Mouse (Mus musculus): Measurements from ENCODE around the gene Gm11492. TPM values are rescaled to one million over a fixed set of nuclear protein-coding genes. Genes with fewer than 3 reads are reported as not detected.
A peak's percentile ranks its signal among the peaks of the same experiment; 100 is the strongest.

The Gm11492 gene
- total RNA-seq, 1 experiment = 0.27 TPM

DNA sequence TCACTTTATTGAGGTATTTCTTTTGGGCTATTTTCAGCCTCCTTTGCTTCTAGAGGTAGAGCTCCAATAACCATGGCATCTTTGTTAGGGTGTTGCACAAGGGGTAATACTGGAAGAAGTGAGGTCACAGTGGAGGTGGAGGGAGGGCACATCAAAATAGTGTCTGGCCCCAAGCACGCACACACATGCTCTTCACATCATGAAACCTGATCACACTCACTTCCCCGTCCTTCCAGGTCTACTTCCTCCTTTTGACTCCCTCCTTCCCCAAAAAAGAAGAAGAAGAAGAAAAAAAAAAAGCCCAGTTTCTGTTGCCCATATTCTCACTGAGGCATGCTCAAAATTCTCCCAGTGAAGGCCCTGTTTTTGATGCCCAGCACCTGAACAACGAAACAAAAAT lies 39.1 kb upstream of the Gm11492 start:
- no peaks in the 10 kb centered on the region for H3K36me3 ChIP-seq (ENCODE audit: control insufficient read depth, insufficient read depth, low read length, poor library complexity, severe bottlenecking)
- TF ChIP-seq HCFC1 (IDR thresholded peaks at IDR 0.05; ENCODE audit: borderline replicate concordance, insufficient read depth, low read length) (no peak), ZNF384 (IDR thresholded peaks at IDR 0.05; ENCODE audit: low read depth, low read length) (no peak), MAFK (IDR thresholded peaks at IDR 0.05; ENCODE audit: insufficient read depth, low read depth, low read length) (no peak), ZC3H11A (IDR thresholded peaks at IDR 0.05; ENCODE audit: borderline replicate concordance, low read depth, low read length) (no peak), CHD2 (IDR thresholded peaks at IDR 0.05; ENCODE audit: low read depth, low read length) (no peak)
- no peak overlapping the region for H3K9ac ChIP-seq (ENCODE audit: insufficient read depth, low read depth, low read length, poor library complexity, severe bottlenecking)
- DNase-seq (ENCODE audit: low read depth, low spot score) = no peak
- no peaks in the 10 kb centered on the region for H3K9me3 ChIP-seq (ENCODE audit: control insufficient read depth, insufficient read depth, low read depth, low read length)
- H3K4me1 ChIP-seq (ENCODE audit: control insufficient read depth in 2 of 2, insufficient read depth in 2 of 2, low read length in 2 of 2, poor library complexity in 1 of 2) = peaks cover 0 to 2% of the 10 kb centered on the region in 2 experiments; a peak in 1 of 4 replicates
- H3K27ac ChIP-seq (ENCODE audit: insufficient read depth, low read depth, low read length, poor library complexity, severe bottlenecking) = no peak overlapping the region
- no peak overlapping the region for H3K4me3 ChIP-seq (ENCODE audit: insufficient read depth in 1 of 2, low read depth in 1 of 2, low read length in 2 of 2, poor library complexity in 1 of 2, severe bottlenecking in 1 of 2)
- in situ Hi-C loops (cut with MboI; ENCODE audit: low sequenced_read_pairs in 2 of 2, unreplicated experiment in 2 of 2) = no loop called here

DNA sequence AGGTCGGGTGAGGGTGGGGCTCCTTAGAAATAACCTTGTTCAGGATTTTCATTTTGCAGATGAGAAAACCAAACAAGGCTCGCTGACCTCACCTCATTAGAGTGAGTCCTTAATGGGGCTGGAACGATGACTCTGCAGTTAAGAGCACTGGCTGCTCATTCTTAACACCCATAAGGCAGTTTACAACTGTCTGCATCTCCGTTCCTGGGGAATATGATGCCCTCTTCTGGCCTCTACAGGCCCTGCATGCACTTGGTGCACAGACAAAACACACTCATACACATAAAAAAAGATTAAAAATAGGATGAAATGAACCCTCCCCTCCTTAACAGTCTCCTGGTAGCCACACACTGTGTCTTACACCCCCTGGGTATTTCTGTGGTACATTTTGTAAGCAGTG lies 38.5 kb upstream of the Gm11492 start:
- H3K4me3 ChIP-seq (ENCODE audit: insufficient read depth in 1 of 2, low read depth in 1 of 2, low read length in 2 of 2, poor library complexity in 1 of 2, severe bottlenecking in 1 of 2) = no peak overlapping the region

GRCm38 (mm10) chr11:87531695-87532094 lies 34.8 kb upstream of the Gm11492 start:
- Histone ChIP-seq H3K4me1 (ENCODE audit: control insufficient read depth in 2 of 2, insufficient read depth in 2 of 2, low read length in 2 of 2, poor library complexity in 1 of 2) (peaks cover 0 to 2% of the 10 kb centered on the region in 2 experiments; a peak in 1 of 4 replicates), H3K4me3 (ENCODE audit: insufficient read depth in 1 of 2, low read depth in 1 of 2, low read length in 2 of 2, poor library complexity in 1 of 2, severe bottlenecking in 1 of 2) (no peak overlapping the region), H3K9me3 (ENCODE audit: control insufficient read depth, insufficient read depth, low read depth, low read length) (no peaks in the 10 kb centered on the region), H3K9ac (ENCODE audit: insufficient read depth, low read depth, low read length, poor library complexity, severe bottlenecking) (no peak overlapping the region), H3K36me3 (ENCODE audit: control insufficient read depth, insufficient read depth, low read length, poor library complexity, severe bottlenecking) (no peaks in the 10 kb centered on the region; the same call in 1 of the 2 replicates), H3K27ac (ENCODE audit: insufficient read depth, low read depth, low read length, poor library complexity, severe bottlenecking) (no peak overlapping the region)
- peak; percentile 41 for DNase-seq (ENCODE audit: low read depth, low spot score)
- in situ Hi-C loops (cut with MboI; ENCODE audit: low sequenced_read_pairs in 2 of 2, unreplicated experiment in 2 of 2) = no loop called here
- TF ChIP-seq CHD2 (IDR thresholded peaks at IDR 0.05; ENCODE audit: low read depth, low read length) (no peak), ZC3H11A (IDR thresholded peaks at IDR 0.05; ENCODE audit: borderline replicate concordance, low read depth, low read length) (no peak), ZNF384 (IDR thresholded peaks at IDR 0.05; ENCODE audit: low read depth, low read length) (no peak), MAFK (IDR thresholded peaks at IDR 0.05; ENCODE audit: insufficient read depth, low read depth, low read length) (no peak), HCFC1 (IDR thresholded peaks at IDR 0.05; ENCODE audit: borderline replicate concordance, insufficient read depth, low read length) (no peak)

More for the DNA sequence above, 38.5 kb upstream of the Gm11492 start:
- no peak for DNase-seq (ENCODE audit: low read depth, low spot score)
- Histone ChIP-seq H3K9me3 (ENCODE audit: control insufficient read depth, insufficient read depth, low read depth, low read length) (no peaks in the 10 kb centered on the region), H3K36me3 (ENCODE audit: control insufficient read depth, insufficient read depth, low read length, poor library complexity, severe bottlenecking) (no peaks in the 10 kb centered on the region), H3K4me1 (ENCODE audit: control insufficient read depth in 2 of 2, insufficient read depth in 2 of 2, low read length in 2 of 2, poor library complexity in 1 of 2) (peaks cover 0 to 2% of the 10 kb centered on the region in 2 experiments; a peak in 1 of 4 replicates), H3K27ac (ENCODE audit: insufficient read depth, low read depth, low read length, poor library complexity, severe bottlenecking) (no peak overlapping the region), H3K9ac (ENCODE audit: insufficient read depth, low read depth, low read length, poor library complexity, severe bottlenecking) (no peak overlapping the region)
- TF ChIP-seq HCFC1 (IDR thresholded peaks at IDR 0.05; ENCODE audit: borderline replicate concordance, insufficient read depth, low read length) (no peak), ZNF384 (IDR thresholded peaks at IDR 0.05; ENCODE audit: low read depth, low read length) (no peak), CHD2 (IDR thresholded peaks at IDR 0.05; ENCODE audit: low read depth, low read length) (no peak), ZC3H11A (IDR thresholded peaks at IDR 0.05; ENCODE audit: borderline replicate concordance, low read depth, low read length) (no peak), MAFK (IDR thresholded peaks at IDR 0.05; ENCODE audit: insufficient read depth, low read depth, low read length) (no peak)
- in situ Hi-C loops (cut with MboI; ENCODE audit: low sequenced_read_pairs in 2 of 2, unreplicated experiment in 2 of 2) = no loop called here

DNA sequence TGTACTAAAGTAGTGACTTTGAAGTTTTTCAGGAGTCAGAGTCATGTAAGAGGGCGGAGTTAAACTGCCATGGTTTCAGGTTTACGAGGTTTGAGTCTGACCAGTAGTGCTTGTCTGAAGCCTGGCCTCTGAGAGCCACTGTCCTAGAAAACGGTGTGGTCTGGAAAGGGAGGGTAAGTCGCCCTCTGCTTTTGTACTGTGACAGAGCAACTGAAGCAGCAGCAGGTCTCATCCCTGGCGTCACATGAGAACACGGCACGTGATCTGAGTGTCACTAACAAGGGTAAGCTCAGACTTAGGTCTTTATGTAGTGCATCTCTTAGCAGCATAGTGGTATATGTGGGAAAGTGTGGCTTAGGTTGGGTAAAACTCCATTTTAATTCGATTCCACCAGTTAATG lies 24.2 kb upstream of the Gm11492 start:
- Histone ChIP-seq H3K9ac (ENCODE audit: insufficient read depth, low read depth, low read length, poor library complexity, severe bottlenecking) (no peak overlapping the region), H3K4me3 (ENCODE audit: insufficient read depth in 1 of 2, low read depth in 1 of 2, low read length in 2 of 2, poor library complexity in 1 of 2, severe bottlenecking in 1 of 2) (no peak overlapping the region), H3K9me3 (ENCODE audit: control insufficient read depth, insufficient read depth, low read depth, low read length) (no peaks in the 10 kb centered on the region), H3K36me3 (ENCODE audit: control insufficient read depth, insufficient read depth, low read length, poor library complexity, severe bottlenecking) (no peaks in the 10 kb centered on the region), H3K4me1 (ENCODE audit: control insufficient read depth in 2 of 2, insufficient read depth in 2 of 2, low read length in 2 of 2, poor library complexity in 1 of 2) (0 out of 4 replicates have a peak, but pooled peaks cover 0 to 2% of the 10 kb centered on the region in 2 experiments), H3K27ac (ENCODE audit: insufficient read depth, low read depth, low read length, poor library complexity, severe bottlenecking) (no peak overlapping the region)
- no peak for TF ChIP-seq CHD2 (IDR thresholded peaks at IDR 0.05; ENCODE audit: low read depth, low read length)
- TF ChIP-seq MAFK (IDR thresholded peaks at IDR 0.05; ENCODE audit: insufficient read depth, low read depth, low read length) = no peak
- no peak for TF ChIP-seq HCFC1 (IDR thresholded peaks at IDR 0.05; ENCODE audit: borderline replicate concordance, insufficient read depth, low read length)
- TF ChIP-seq ZNF384 (IDR thresholded peaks at IDR 0.05; ENCODE audit: low read depth, low read length) = no peak
- TF ChIP-seq ZC3H11A (IDR thresholded peaks at IDR 0.05; ENCODE audit: borderline replicate concordance, low read depth, low read length) = no peak
- in situ Hi-C loops (cut with MboI; ENCODE audit: low sequenced_read_pairs in 2 of 2, unreplicated experiment in 2 of 2) = no loop called here
- no peak for DNase-seq (ENCODE audit: low read depth, low spot score)
